ENCODE assay signal across 12 mouse cellular contexts in the genomic region with DNA sequence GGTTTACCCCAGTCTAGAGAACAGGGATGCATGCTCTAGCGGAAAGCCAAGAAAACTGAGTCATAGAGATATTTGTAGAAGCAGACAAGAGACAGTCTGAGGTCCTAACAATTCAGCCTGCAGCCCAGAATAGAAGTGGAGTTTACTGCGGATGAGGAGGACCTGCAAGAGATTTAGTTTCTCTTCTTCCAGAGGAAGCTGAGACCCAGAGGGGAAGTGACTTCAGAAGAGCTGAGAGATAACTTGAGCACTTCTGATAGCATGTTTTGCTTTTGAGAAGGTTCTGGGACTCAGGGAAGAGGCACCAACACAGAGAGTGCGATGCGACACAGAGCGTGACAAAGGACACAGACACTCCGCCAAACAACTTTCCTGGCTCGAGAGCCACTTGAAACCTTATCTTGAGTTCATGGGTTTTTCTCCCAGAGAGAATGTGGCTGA. TPM values are rescaled to one million over a fixed set of nuclear protein-coding genes. Genes with fewer than 3 reads are reported as not detected.
DNase-seq lines count a peak whose midpoint lies in the region; ATAC-seq and TF ChIP-seq lines count a peak whose summit lies in the region.
"Had no signal": no experiment of that assay in that cellular context is flagged by ENCODE, and none has a peak within 500 bp of the region (broad histone marks: within the 10 kb centered on the region; RNA-seq: fewer than 3 reads in every experiment).

No protein-coding gene starts in this region.

- DNase-seq in brain, adult 2 months (ENCODE audit: low read depth, low spot score) = peak; percentile 74
- peak; percentile 62 for DNase-seq in lung, embryonic 14.5 days
- DNase-seq in midbrain, embryonic 14.5 days = no peak
- DNase-seq in yolk sac, embryonic 10.5 days (ENCODE audit: low spot score) = no peak
- DNase-seq: cerebellum, adult 18-20 months; spleen, adult 18-20 months; thymus, postnatal 14 days had no signal

- no peaks in the 10 kb centered on the region for H3K27me3 ChIP-seq in intestine, embryonic 16.5 days (replicated peaks; ENCODE audit: control insufficient read depth, insufficient read depth, low read length)
- no peaks in the 10 kb centered on the region for H3K27me3 ChIP-seq in intestine, postnatal 0 days (replicated peaks; ENCODE audit: control insufficient read depth, insufficient read depth, low read length)
- no peaks in the 10 kb centered on the region for H3K27me3 ChIP-seq in heart, embryonic 14.5 days (ENCODE audit: control insufficient read depth, insufficient read depth, low read length)
- H3K27me3 ChIP-seq in lung, embryonic 14.5 days (ENCODE audit: insufficient read depth, low read length) = no peaks in the 10 kb centered on the region
- no peaks in the 10 kb centered on the region for H3K27me3 ChIP-seq in midbrain, embryonic 14.5 days (ENCODE audit: control insufficient read depth, insufficient read depth, low read length)

- H3K4me2 ChIP-seq in intestine, embryonic 16.5 days (ENCODE audit: low read depth, low read length) = no peak overlapping the region
- H3K4me2 ChIP-seq in intestine, postnatal 0 days (replicated peaks; ENCODE audit: low read depth) = no peak overlapping the region
- peak overlapping the region; percentile 59 for H3K4me2 ChIP-seq in heart, embryonic 14.5 days (ENCODE audit: low read length)
- H3K4me2 ChIP-seq in lung, embryonic 14.5 days = peak overlapping the region; percentile 13; the same call in 1 of the 2 replicates
- no peak overlapping the region for H3K4me2 ChIP-seq in midbrain, embryonic 14.5 days (ENCODE audit: low read length)

- H3K36me3 ChIP-seq in intestine, embryonic 16.5 days (ENCODE audit: control insufficient read depth, insufficient read depth, low read length) = no peaks in the 10 kb centered on the region
- no peaks in the 10 kb centered on the region for H3K36me3 ChIP-seq in intestine, postnatal 0 days (ENCODE audit: control insufficient read depth, insufficient read depth)
- H3K36me3 ChIP-seq in heart, embryonic 14.5 days (ENCODE audit: control insufficient read depth, insufficient read depth, low read length) = peaks cover 6% of the 10 kb centered on the region; the same call in 1 of the 2 replicates
- H3K36me3 ChIP-seq in lung, embryonic 14.5 days (ENCODE audit: insufficient read depth) = no peaks in the 10 kb centered on the region
- H3K36me3 ChIP-seq in midbrain, embryonic 14.5 days (ENCODE audit: control insufficient read depth, insufficient read depth, low read length) = peaks cover 6% of the 10 kb centered on the region

- H3K27ac ChIP-seq in intestine, embryonic 16.5 days (ENCODE audit: low read length) = peak overlapping the region; percentile 4; the same call in 1 of the 2 replicates
- no peak overlapping the region for H3K27ac ChIP-seq in intestine, postnatal 0 days (ENCODE audit: low read depth, low read length)
- H3K27ac ChIP-seq in heart, embryonic 14.5 days (replicated peaks in 1 of 2; ENCODE audit: control insufficient read depth in 1 of 2, insufficient read depth in 1 of 2, low read depth in 2 of 2, low read length in 2 of 2) = peak overlapping the region; percentile 82 to 93
- 0 out of 2 replicates have a peak overlapping the region, but pooled peaks have one; percentile 19 for H3K27ac ChIP-seq in lung, embryonic 14.5 days (ENCODE audit: low read depth)
- no peak overlapping the region for H3K27ac ChIP-seq in midbrain, embryonic 14.5 days (replicated peaks; ENCODE audit: low read depth, low read length)

- 58% methylated on average over 7 of the region's 7 CpGs for WGBS in intestine, embryonic 16.5 days
- WGBS in intestine, postnatal 0 days = 48% methylated on average over 7 of the region's 7 CpGs
- 6% methylated on average over 7 of the region's 7 CpGs for WGBS in heart, embryonic 14.5 days
- 30% methylated on average over 7 of the region's 7 CpGs for WGBS in lung, embryonic 14.5 days
- WGBS in midbrain, embryonic 14.5 days = 90% methylated on average over 7 of the region's 7 CpGs

- TF ChIP-seq CTCF in intestine, postnatal 0 days (IDR thresholded peaks at IDR 0.05; ENCODE audit: low read depth) = no peak
- TF ChIP-seq CTCF in lung, embryonic 14.5 days (IDR thresholded peaks at IDR 0.05; ENCODE audit: low read depth) = no peak

- no peaks in the 10 kb centered on the region for H3K9me3 ChIP-seq in intestine, embryonic 16.5 days (ENCODE audit: control insufficient read depth, low read length)
- H3K9me3 ChIP-seq in intestine, postnatal 0 days (ENCODE audit: control insufficient read depth) = no peaks in the 10 kb centered on the region
- no peaks in the 10 kb centered on the region for H3K9me3 ChIP-seq in heart, embryonic 14.5 days (ENCODE audit: control insufficient read depth, low read length)
- H3K9me3 ChIP-seq in lung, embryonic 14.5 days (ENCODE audit: low read depth, low read length) = no peaks in the 10 kb centered on the region
- H3K9me3 ChIP-seq in midbrain, embryonic 14.5 days (ENCODE audit: control insufficient read depth, low read length) = no peaks in the 10 kb centered on the region

- H3K4me1 ChIP-seq in intestine, embryonic 16.5 days (ENCODE audit: control insufficient read depth, insufficient read depth, low read length) = peaks cover 10% of the 10 kb centered on the region; the same call in 1 of the 2 replicates
- no peaks in the 10 kb centered on the region for H3K4me1 ChIP-seq in intestine, postnatal 0 days (replicated peaks; ENCODE audit: control insufficient read depth, insufficient read depth, low read length)
- H3K4me1 ChIP-seq in heart, embryonic 14.5 days (ENCODE audit: control insufficient read depth in 2 of 2, insufficient read depth in 2 of 2, low read length in 2 of 2) = peaks cover 25 to 69% of the 10 kb centered on the region in 2 experiments
- H3K4me1 ChIP-seq in lung, embryonic 14.5 days (ENCODE audit: insufficient read depth) = peaks cover 12% of the 10 kb centered on the region
- H3K4me1 ChIP-seq in midbrain, embryonic 14.5 days (ENCODE audit: control insufficient read depth, insufficient read depth, low read length) = peaks cover 6% of the 10 kb centered on the region; the same call in 1 of the 2 replicates

- H3K9ac ChIP-seq in intestine, embryonic 16.5 days (ENCODE audit: low read depth, low read length) = no peak overlapping the region
- no peak overlapping the region for H3K9ac ChIP-seq in intestine, postnatal 0 days (ENCODE audit: low read depth, low read length)
- H3K9ac ChIP-seq in heart, embryonic 14.5 days (ENCODE audit: low read length) = peak overlapping the region; percentile 38; the same call in 1 of the 2 replicates
- no peak overlapping the region for H3K9ac ChIP-seq in lung, embryonic 14.5 days
- no peak overlapping the region for H3K9ac ChIP-seq in midbrain, embryonic 14.5 days (replicated peaks; ENCODE audit: low read length)

- no peak overlapping the region for H3K4me3 ChIP-seq in intestine, embryonic 16.5 days (ENCODE audit: low read length)
- H3K4me3 ChIP-seq in intestine, postnatal 0 days (ENCODE audit: low read depth, low read length) = no peak overlapping the region
- peak overlapping the region; percentile 19 to 28; a peak in 2 of 4 replicates for H3K4me3 ChIP-seq in heart, embryonic 14.5 days (ENCODE audit: control insufficient read depth in 1 of 2, insufficient read depth in 1 of 2, low read depth in 1 of 2, low read length in 2 of 2)
- no peak overlapping the region for H3K4me3 ChIP-seq in lung, embryonic 14.5 days (ENCODE audit: low read depth, low read length)
- no peak overlapping the region for H3K4me3 ChIP-seq in midbrain, embryonic 14.5 days (replicated peaks; ENCODE audit: low read depth, low read length)
- H3K4me3 ChIP-seq: erythroblast, embryonic 14.5 days had no signal

- no peak for ATAC-seq in intestine, embryonic 16.5 days
- no peak for ATAC-seq in intestine, postnatal 0 days
- peak; percentile 71 for ATAC-seq in heart, embryonic 14.5 days (ENCODE audit: insufficient number of reproducible peaks, insufficient read depth, low FRiP score, low read depth)
- ATAC-seq in lung, embryonic 14.5 days (ENCODE audit: insufficient read depth) = no peak
- no peak for ATAC-seq in midbrain, embryonic 14.5 days (ENCODE audit: low FRiP score, low TSS enrichment)
- ATAC-seq in inflammation-experienced regulatory T-cells, adult 6 months = no peak

RNA-seq across cellular contexts. Expression of gene Rtp4, which starts 21.4 kb away (rescaled TPM):
- 6.1 and 7.0 TPM in 2 replicates for polyA plus RNA-seq in intestine, embryonic 16.5 days (2015; fragmentation: Nextera tagmentation; extraction: Ambion mirVana)
- 99.8 and 112 TPM in 2 replicates for polyA plus RNA-seq in intestine, postnatal 0 days (2015; fragmentation: Nextera tagmentation; extraction: Ambion mirVana)
- 7.8 and 9.5 TPM in 2 replicates for polyA plus RNA-seq in heart, embryonic 14.5 days (2014; fragmentation: Nextera tagmentation; extraction: Ambion mirVana)
- polyA plus RNA-seq in lung, embryonic 14.5 days (2014; fragmentation: Nextera tagmentation; extraction: Ambion mirVana) = 3.9 and 4.8 TPM in 2 replicates
- 3.1 and 7.2 TPM in 2 replicates for polyA plus RNA-seq in midbrain, embryonic 14.5 days (2014; fragmentation: Nextera tagmentation; extraction: Ambion mirVana)
- 100 to 1,000 TPM in 2 of 3 experiments, 10 to 100 TPM in 1; 92.6 to 125 (median 114) TPM for polyA plus RNA-seq in inflammation-experienced regulatory T-cells, adult 6 months (2017; shearing (Covaris generic))

RNA-seq across cellular contexts. Expression of gene Masp1, which starts 21.9 kb away (rescaled TPM):
- polyA plus RNA-seq in intestine, embryonic 16.5 days (2015; fragmentation: Nextera tagmentation; extraction: Ambion mirVana) = 3.6 and 4.3 TPM in 2 replicates
- polyA plus RNA-seq in intestine, postnatal 0 days (2015; fragmentation: Nextera tagmentation; extraction: Ambion mirVana) = 1.4 TPM in 2 replicates
- polyA plus RNA-seq in heart, embryonic 14.5 days (2014; fragmentation: Nextera tagmentation; extraction: Ambion mirVana) = 17.2 and 18.0 TPM in 2 replicates
- 2.4 and 2.5 TPM in 2 replicates for polyA plus RNA-seq in lung, embryonic 14.5 days (2014; fragmentation: Nextera tagmentation; extraction: Ambion mirVana)
- 31.2 and 38.1 TPM in 2 replicates for polyA plus RNA-seq in midbrain, embryonic 14.5 days (2014; fragmentation: Nextera tagmentation; extraction: Ambion mirVana)
- not detected for polyA plus RNA-seq in inflammation-experienced regulatory T-cells, adult 6 months (2017; shearing (Covaris generic))
- polyA plus RNA-seq: erythroblast, embryonic 14.5 days had no signal

Comparison
In these comparisons a context has a peak if more than half of its experiments do, and no peak if none do; other contexts are left out.
1. H3K27ac ChIP-seq: peak in intestine, embryonic 16.5 days (single experiment), heart, embryonic 14.5 days (2 of 2) and lung, embryonic 14.5 days (single experiment); none in intestine, postnatal 0 days (single experiment) and midbrain, embryonic 14.5 days (single experiment).
2. H3K4me2 ChIP-seq: peak in heart, embryonic 14.5 days (single experiment) and lung, embryonic 14.5 days (single experiment); none in intestine, embryonic 16.5 days (single experiment), intestine, postnatal 0 days (single experiment) and midbrain, embryonic 14.5 days (single experiment).
3. H3K4me3 ChIP-seq: peak in heart, embryonic 14.5 days (2 of 2); none in intestine, embryonic 16.5 days (single experiment), intestine, postnatal 0 days (single experiment), lung, embryonic 14.5 days (single experiment) and midbrain, embryonic 14.5 days (single experiment).
4. DNase-seq: peak in brain, adult 2 months (single experiment) and lung, embryonic 14.5 days (single experiment); none in midbrain, embryonic 14.5 days (single experiment) and yolk sac, embryonic 10.5 days (single experiment).